In the genomic region with DNA sequence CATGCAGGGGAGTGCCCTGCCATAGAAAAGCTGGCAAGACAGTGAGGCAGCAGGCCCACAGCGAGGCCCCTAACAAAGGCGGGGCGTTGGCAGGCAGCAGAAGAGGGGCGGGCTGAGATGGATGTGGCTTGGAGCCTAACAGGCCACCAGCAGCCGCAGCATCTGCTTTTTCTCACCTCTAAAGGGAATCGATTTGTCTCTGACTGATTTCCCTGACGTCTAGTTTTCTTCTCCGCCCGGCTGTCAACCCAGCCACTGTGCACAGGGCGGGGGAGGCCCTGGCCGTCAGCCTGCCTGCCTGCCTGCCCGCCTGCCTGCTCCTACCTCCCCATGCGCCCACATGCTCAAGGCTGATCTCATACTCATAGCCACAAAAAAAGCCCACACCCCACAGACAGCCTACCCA, we compare ENCODE assay signal across 9 mouse cellular contexts. TPM values are rescaled to one million over a fixed set of nuclear protein-coding genes. Genes with fewer than 3 reads are reported as not detected.
DNase-seq lines count a peak whose midpoint lies in the region; ATAC-seq and TF ChIP-seq lines count a peak whose summit lies in the region.
"Had no signal": no experiment of that assay in that cellular context is flagged by ENCODE, and none has a peak within 500 bp of the region (broad histone marks: within the 10 kb centered on the region; RNA-seq: fewer than 3 reads in every experiment).

No protein-coding gene starts in this region.

- no peak for TF ChIP-seq CTCF in thymus, adult 2 months (IDR thresholded peaks at IDR 0.05; ENCODE audit: borderline replicate concordance, control insufficient read depth, extremely low read depth, insufficient read depth, low read length, poor library complexity)

- no peaks in the 10 kb centered on the region for H3K9me3 ChIP-seq in embryonic facial prominence, embryonic 14.5 days (ENCODE audit: control insufficient read depth, low read length)
- no peaks in the 10 kb centered on the region for H3K9me3 ChIP-seq in hindbrain, embryonic 10.5 days
- H3K9me3 ChIP-seq in midbrain, embryonic 14.5 days (ENCODE audit: control insufficient read depth, low read length): no peaks in the 10 kb centered on the region
- H3K9me3 ChIP-seq: liver, embryonic 15.5 days had no signal

- WGBS in embryonic facial prominence, embryonic 14.5 days: 27% methylated on average over 11 of the region's 13 CpGs
- 46% methylated on average over 13 of the region's 13 CpGs for WGBS in hindbrain, embryonic 10.5 days
- 25% methylated on average over 13 of the region's 13 CpGs for WGBS in midbrain, embryonic 14.5 days
- WGBS in thymus, adult 2 months: 38% methylated on average over 13 of the region's 13 CpGs

- H3K27ac ChIP-seq in embryonic facial prominence, embryonic 14.5 days (replicated peaks; ENCODE audit: low read depth, low read length): peak overlapping the region; percentile 63
- peak overlapping the region; percentile 85 for H3K27ac ChIP-seq in hindbrain, embryonic 10.5 days
- peak overlapping the region; percentile 85 for H3K27ac ChIP-seq in midbrain, embryonic 14.5 days (replicated peaks; ENCODE audit: low read depth, low read length)
- H3K27ac ChIP-seq in thymus, adult 2 months (ENCODE audit: control insufficient read depth, insufficient read depth, low read length): no peak overlapping the region
- H3K27ac ChIP-seq: liver, embryonic 15.5 days had no signal

- H3K4me2 ChIP-seq in embryonic facial prominence, embryonic 14.5 days (ENCODE audit: low read depth, low read length): no peak overlapping the region
- no peak overlapping the region for H3K4me2 ChIP-seq in midbrain, embryonic 14.5 days (ENCODE audit: low read length)
- H3K4me2 ChIP-seq: liver, embryonic 15.5 days had no signal

- H3K36me3 ChIP-seq in embryonic facial prominence, embryonic 14.5 days (ENCODE audit: control insufficient read depth, insufficient read depth, low read length): no peaks in the 10 kb centered on the region
- H3K36me3 ChIP-seq in hindbrain, embryonic 10.5 days: no peaks in the 10 kb centered on the region
- H3K36me3 ChIP-seq in midbrain, embryonic 14.5 days (ENCODE audit: control insufficient read depth, insufficient read depth, low read length): no peaks in the 10 kb centered on the region
- H3K36me3 ChIP-seq in thymus, adult 2 months (ENCODE audit: control insufficient read depth, insufficient read depth, low read length): no peaks in the 10 kb centered on the region
- H3K36me3 ChIP-seq: liver, embryonic 15.5 days had no signal

- 0 out of 2 replicates have a peak overlapping the region, but pooled peaks have one; percentile 11 for H3K9ac ChIP-seq in embryonic facial prominence, embryonic 14.5 days (ENCODE audit: low read depth, low read length)
- no peak overlapping the region for H3K9ac ChIP-seq in midbrain, embryonic 14.5 days (replicated peaks; ENCODE audit: low read length)
- H3K9ac ChIP-seq: liver, embryonic 15.5 days had no signal

- no peak for TF ChIP-seq POLR2A in thymus, adult 2 months (IDR thresholded peaks at IDR 0.05; ENCODE audit: control insufficient read depth, extremely low read depth, insufficient read depth, low read length, poor library complexity)

- peak; percentile 83 for ATAC-seq in embryonic facial prominence, embryonic 14.5 days (ENCODE audit: low read depth)
- ATAC-seq in midbrain, embryonic 14.5 days (ENCODE audit: low FRiP score, low TSS enrichment): peak; percentile 81
- ATAC-seq in granulocyte monocyte progenitor cell, adult 5-6 weeks (replicated peaks; ENCODE audit: poor library complexity, severe bottlenecking): no peak

- no peaks in the 10 kb centered on the region for H3K27me3 ChIP-seq in embryonic facial prominence, embryonic 14.5 days (replicated peaks; ENCODE audit: control insufficient read depth, insufficient read depth, low read length)
- H3K27me3 ChIP-seq in hindbrain, embryonic 10.5 days (ENCODE audit: insufficient read depth, poor library complexity, severe bottlenecking): peaks cover 9% of the 10 kb centered on the region; the same call in 1 of the 2 replicates
- H3K27me3 ChIP-seq in midbrain, embryonic 14.5 days (ENCODE audit: control insufficient read depth, insufficient read depth, low read length): no peaks in the 10 kb centered on the region
- no peaks in the 10 kb centered on the region; the same call in 1 of the 2 replicates for H3K27me3 ChIP-seq in thymus, adult 2 months (ENCODE audit: control insufficient read depth, insufficient read depth, low read length)

- H3K4me1 ChIP-seq in embryonic facial prominence, embryonic 14.5 days (ENCODE audit: control insufficient read depth, insufficient read depth, low read length): peaks cover 14% of the 10 kb centered on the region
- peaks cover 28% of the 10 kb centered on the region for H3K4me1 ChIP-seq in hindbrain, embryonic 10.5 days (replicated peaks)
- H3K4me1 ChIP-seq in midbrain, embryonic 14.5 days (ENCODE audit: control insufficient read depth, insufficient read depth, low read length): peaks cover 14% of the 10 kb centered on the region
- peaks cover 28% of the 10 kb centered on the region for H3K4me1 ChIP-seq in thymus, adult 2 months (replicated peaks; ENCODE audit: control insufficient read depth, insufficient read depth, low read length)

- H3K4me3 ChIP-seq in embryonic facial prominence, embryonic 14.5 days (ENCODE audit: low read depth, low read length): no peak overlapping the region
- no peak overlapping the region for H3K4me3 ChIP-seq in hindbrain, embryonic 10.5 days
- H3K4me3 ChIP-seq in midbrain, embryonic 14.5 days (replicated peaks; ENCODE audit: low read depth, low read length): no peak overlapping the region
- no peak overlapping the region for H3K4me3 ChIP-seq in thymus, adult 2 months (ENCODE audit: control insufficient read depth, insufficient read depth, low read length)
- H3K4me3 ChIP-seq: liver, embryonic 15.5 days had no signal

- peak; percentile 36 for DNase-seq in ovary, postnatal 36 days (ENCODE audit: low spot score)
- no peak for DNase-seq in ovary, postnatal 10 days (ENCODE audit: low spot score)
- peak; percentile 85 for DNase-seq in embryonic facial prominence, embryonic 14.5 days (ENCODE audit: low spot score)
- DNase-seq in hindbrain, embryonic 10.5 days (ENCODE audit: low spot score): peak; percentile 28
- DNase-seq in left cerebral cortex, adult 9 months (ENCODE audit: low spot score in 2 of 2): peak; percentile 30 to 64
- DNase-seq in midbrain, embryonic 14.5 days: peak; percentile 78
- DNase-seq in thymus, adult 2 months: peak; percentile 58

RNA-seq across cellular contexts. Expression of gene Zmiz1, which starts 37.4 kb away (rescaled TPM):
- 31.3 and 36.6 TPM in 2 replicates for polyA plus RNA-seq in embryonic facial prominence, embryonic 14.5 days (2014; fragmentation: Nextera tagmentation; extraction: Ambion mirVana)
- 44.4 and 60.1 TPM in 2 replicates for polyA plus RNA-seq in hindbrain, embryonic 10.5 days (2016; fragmentation: Nextera tagmentation; extraction: Ambion mirVana)
- polyA plus RNA-seq in midbrain, embryonic 14.5 days (2014; fragmentation: Nextera tagmentation; extraction: Ambion mirVana): 73.1 and 91.0 TPM in 2 replicates
- 58.9 and 93.6 TPM in 2 replicates for polyA plus RNA-seq in thymus, adult 2 months (2012; rRNA removed)
- 93.2 and 97.4 TPM in 2 replicates for total RNA-seq in granulocyte monocyte progenitor cell, adult 5-6 weeks (2014; fragmentation: Nextera tagmentation)
- total RNA-seq in granulocyte monocyte progenitor cell, adult 5-6 weeks (2017): 6.9 and 8.9 TPM in 2 replicates
